Mouse (Mus musculus) lung, adult 2 months (tissue): ENCODE results near the gene Foxp1.

Source experiments
- CTCF ChIP-seq: fragments of 200-500 bp; IDR thresholded peaks from 2 replicates; pipeline ENCODE4 v1.5.1; 2011; ENCODE audit warnings: mild to moderate bottlenecking, low read length, control low read depth; ENCODE audit not compliant: insufficient read depth
- POLR2A ChIP-seq: fragments of 200-500 bp; IDR thresholded peaks from 2 replicates; pipeline ENCODE4 v1.6.1; 2011; ENCODE audit warnings: low read depth, mild to moderate bottlenecking, control low read depth, low read length, borderline replicate concordance; ENCODE audit errors: extremely low read depth

- TF ChIP-seq POLR2A (no peak), CTCF (no peak)
Measured at GRCm38 (mm10) chr6:99101489-99101908, 421.0 kb downstream of the Foxp1 start.
